ENCODE assay signal across 10 mouse cellular contexts in the genomic region with DNA sequence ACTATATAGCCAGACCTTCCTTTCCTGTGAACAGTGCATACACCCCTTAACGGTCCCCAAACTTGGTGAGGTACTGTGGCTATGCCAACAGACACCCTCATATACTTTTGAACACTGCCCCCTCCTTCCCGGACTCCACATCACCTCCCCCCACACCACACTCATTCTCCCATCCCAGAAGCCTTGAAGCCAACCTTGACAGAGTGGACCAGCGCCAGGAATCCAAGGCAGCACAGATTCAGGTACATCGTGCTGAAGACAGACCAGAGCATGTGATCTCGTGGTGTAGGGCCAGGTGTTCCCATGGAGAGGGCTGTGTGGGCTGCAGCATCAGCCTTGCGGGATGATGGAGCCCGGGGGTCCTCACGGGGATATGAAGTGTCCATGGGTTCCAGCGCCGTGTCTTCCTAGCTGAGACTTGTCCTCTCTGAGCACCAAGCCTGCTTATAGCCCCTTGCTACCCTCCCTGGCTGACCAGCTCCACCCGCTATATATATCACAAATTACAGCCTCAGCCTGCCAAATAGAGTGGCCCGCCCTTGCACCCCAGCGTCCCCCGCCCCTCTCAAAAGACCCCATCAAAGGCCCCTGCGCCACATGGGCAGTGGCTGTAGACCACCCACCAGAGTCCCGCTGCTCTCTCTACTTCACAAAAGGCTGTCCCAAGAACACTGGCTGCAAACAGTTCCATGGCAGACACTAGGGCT. TPM values are rescaled to one million over a fixed set of nuclear protein-coding genes. Genes with fewer than 3 reads are reported as not detected.
DNase-seq lines count a peak whose midpoint lies in the region; ATAC-seq lines count a peak whose summit lies in the region.
"Had no signal": no experiment of that assay in that cellular context is flagged by ENCODE, and none has a peak within 500 bp of the region (broad histone marks: within the 10 kb centered on the region; RNA-seq: fewer than 3 reads in every experiment).

A gene (minus strand): TSS at position 468 of the 707 bp plus-strand sequence.

- 80% methylated on average over 16 of the region's 16 CpGs for WGBS in forebrain, embryonic 10.5 days
- WGBS in forebrain, embryonic 11.5 days: 74% methylated on average over 16 of the region's 16 CpGs
- WGBS in kidney, embryonic 14.5 days: 64% methylated on average over 16 of the region's 16 CpGs
- WGBS in stomach, embryonic 16.5 days: 81% methylated on average over 16 of the region's 16 CpGs

- H3K27me3 ChIP-seq in forebrain, embryonic 10.5 days (ENCODE audit: poor library complexity, severe bottlenecking): no peaks in the 10 kb centered on the region
- no peaks in the 10 kb centered on the region for H3K27me3 ChIP-seq in forebrain, embryonic 11.5 days (ENCODE audit: control insufficient read depth, insufficient read depth, low read length)
- no peaks in the 10 kb centered on the region for H3K27me3 ChIP-seq in kidney, embryonic 14.5 days (ENCODE audit: control insufficient read depth, insufficient read depth, low read length)
- H3K27me3 ChIP-seq in stomach, embryonic 16.5 days (ENCODE audit: control insufficient read depth, insufficient read depth, low read length): no peaks in the 10 kb centered on the region

- no peak within 1 kb of the TSS for H3K4me2 ChIP-seq in forebrain, embryonic 11.5 days (ENCODE audit: low read depth, low read length, severe bottlenecking)
- no peak within 1 kb of the TSS for H3K4me2 ChIP-seq in kidney, embryonic 14.5 days (replicated peaks; ENCODE audit: low read depth, low read length)
- H3K4me2 ChIP-seq in stomach, embryonic 16.5 days (ENCODE audit: low read depth, low read length): peak within 1 kb of the TSS; percentile 11; the same call in 1 of the 2 replicates

- ATAC-seq in forebrain, embryonic 11.5 days (replicated peaks; ENCODE audit: low FRiP score): no peak
- ATAC-seq in kidney, embryonic 14.5 days (ENCODE audit: low FRiP score, low TSS enrichment): no peak
- no peak for ATAC-seq in stomach, embryonic 16.5 days (ENCODE audit: insufficient read depth, low FRiP score)

- DNase-seq in forebrain, embryonic 10.5 days (ENCODE audit: extremely low spot score, low spot score): no peak
- DNase-seq in forebrain, embryonic 11.5 days (ENCODE audit: low spot score): no peak
- no peak for DNase-seq in kidney, adult 8-10 months
- peak; percentile 42 for DNase-seq in ovary, postnatal 36 days (ENCODE audit: low spot score)
- DNase-seq in ovary, adult 18-20 months (ENCODE audit: low spot score): no peak
- no peak for DNase-seq in spleen, postnatal 10 days (ENCODE audit: low spot score in 2 of 2)
- DNase-seq: cerebellum, postnatal 14 days; thymus, adult 18-20 months had no signal

- peaks cover 48% of the 10 kb centered on the region for H3K4me1 ChIP-seq in forebrain, embryonic 10.5 days
- peaks cover 8% of the 10 kb centered on the region; the same call in 1 of the 2 replicates for H3K4me1 ChIP-seq in forebrain, embryonic 11.5 days (replicated peaks; ENCODE audit: control insufficient read depth, insufficient read depth, low read length)
- H3K4me1 ChIP-seq in kidney, embryonic 14.5 days (ENCODE audit: control insufficient read depth, insufficient read depth, low read length): peaks cover 24% of the 10 kb centered on the region
- peaks cover 46% of the 10 kb centered on the region for H3K4me1 ChIP-seq in stomach, embryonic 16.5 days (ENCODE audit: control insufficient read depth, insufficient read depth, low read length)

- H3K36me3 ChIP-seq in forebrain, embryonic 10.5 days (replicated peaks): peaks cover 58% of the 10 kb centered on the region
- no peaks in the 10 kb centered on the region for H3K36me3 ChIP-seq in forebrain, embryonic 11.5 days (ENCODE audit: control insufficient read depth, insufficient read depth, low read length)
- H3K36me3 ChIP-seq in kidney, embryonic 14.5 days (ENCODE audit: control insufficient read depth, insufficient read depth, low read length): peaks cover 50% of the 10 kb centered on the region
- peaks cover 10% of the 10 kb centered on the region; the same call in 1 of the 2 replicates for H3K36me3 ChIP-seq in stomach, embryonic 16.5 days (ENCODE audit: control insufficient read depth, insufficient read depth, low read length)

- peak within 1 kb of the TSS; percentile 70 for H3K27ac ChIP-seq in forebrain, embryonic 10.5 days
- H3K27ac ChIP-seq in forebrain, embryonic 11.5 days (ENCODE audit: low read depth, low read length): no peak within 1 kb of the TSS
- peak within 1 kb of the TSS; percentile 43; the same call in 1 of the 2 replicates for H3K27ac ChIP-seq in kidney, embryonic 14.5 days (ENCODE audit: low read depth, low read length)
- H3K27ac ChIP-seq in stomach, embryonic 16.5 days (ENCODE audit: low read length): peak within 1 kb of the TSS; percentile 63

- no peak within 1 kb of the TSS for H3K9ac ChIP-seq in forebrain, embryonic 11.5 days (ENCODE audit: low read length)
- no peak within 1 kb of the TSS; the same call in 1 of the 2 replicates for H3K9ac ChIP-seq in kidney, embryonic 14.5 days (ENCODE audit: low read depth, low read length)
- H3K9ac ChIP-seq in stomach, embryonic 16.5 days (ENCODE audit: low read length): peak within 1 kb of the TSS; percentile 44

- no peaks in the 10 kb centered on the region for H3K9me3 ChIP-seq in forebrain, embryonic 10.5 days
- no peaks in the 10 kb centered on the region for H3K9me3 ChIP-seq in forebrain, embryonic 11.5 days (ENCODE audit: control insufficient read depth, low read length)
- H3K9me3 ChIP-seq in kidney, embryonic 14.5 days (ENCODE audit: control insufficient read depth, low read length): no peaks in the 10 kb centered on the region
- no peaks in the 10 kb centered on the region for H3K9me3 ChIP-seq in stomach, embryonic 16.5 days (replicated peaks; ENCODE audit: control insufficient read depth, low read length)

- no peak within 1 kb of the TSS for H3K4me3 ChIP-seq in forebrain, embryonic 10.5 days
- H3K4me3 ChIP-seq in forebrain, embryonic 11.5 days (ENCODE audit: low read depth, low read length): no peak within 1 kb of the TSS
- H3K4me3 ChIP-seq in kidney, embryonic 14.5 days (ENCODE audit: low read length): no peak within 1 kb of the TSS
- H3K4me3 ChIP-seq in stomach, embryonic 16.5 days (replicated peaks; ENCODE audit: low read length): no peak within 1 kb of the TSS

RNA-seq across cellular contexts. Expression of the gene that starts here (rescaled TPM):
- 2.0 TPM in 2 replicates for polyA plus RNA-seq in forebrain, embryonic 10.5 days (2016; fragmentation: Nextera tagmentation; extraction: Ambion mirVana)
- polyA plus RNA-seq in forebrain, embryonic 11.5 days (2014; fragmentation: Nextera tagmentation; extraction: Ambion mirVana): 0.49 TPM in 1 of 2 replicates, not detected in the other
- polyA plus RNA-seq in kidney, embryonic 14.5 days (2014; fragmentation: Nextera tagmentation; extraction: Ambion mirVana): 2.2 and 2.6 TPM in 2 replicates
- 3.8 and 4.4 TPM in 2 replicates for polyA plus RNA-seq in stomach, embryonic 16.5 days (2015; fragmentation: Nextera tagmentation; extraction: Ambion mirVana)
